Mouse (Mus musculus) erythroblast, embryonic 14.5 days (primary cell): ENCODE results near the gene Glb1l.

Experiments
- GATA1 ChIP-seq: IDR thresholded peaks from 2 replicates; pipeline ENCODE4 v1.6.1; 2012; ENCODE audit warnings: low read length, inconsistent platforms, mixed read lengths
- TAL1 ChIP-seq: IDR thresholded peaks from 3 replicates; pipeline ENCODE4 v1.6.1; 2012; ENCODE audit warnings: low read length, inconsistent platforms, mixed read lengths

GRCm38 (mm10) chr1:75239591-75239990, 29.0 kb upstream of the Glb1l start:
- TF ChIP-seq TAL1 (no peak), GATA1 (no peak)
